Mouse (Mus musculus): ENCODE results near the gene Hesx1. TPM values are rescaled to one million over a fixed set of nuclear protein-coding genes. Genes with fewer than 3 reads are reported as not detected.
A peak's percentile ranks its signal among the peaks of the same experiment; 100 is the strongest.

Gene Hesx1
- polyA plus RNA-seq, 1 experiment from 2014 or later, result 0.25 TPM

DNA sequence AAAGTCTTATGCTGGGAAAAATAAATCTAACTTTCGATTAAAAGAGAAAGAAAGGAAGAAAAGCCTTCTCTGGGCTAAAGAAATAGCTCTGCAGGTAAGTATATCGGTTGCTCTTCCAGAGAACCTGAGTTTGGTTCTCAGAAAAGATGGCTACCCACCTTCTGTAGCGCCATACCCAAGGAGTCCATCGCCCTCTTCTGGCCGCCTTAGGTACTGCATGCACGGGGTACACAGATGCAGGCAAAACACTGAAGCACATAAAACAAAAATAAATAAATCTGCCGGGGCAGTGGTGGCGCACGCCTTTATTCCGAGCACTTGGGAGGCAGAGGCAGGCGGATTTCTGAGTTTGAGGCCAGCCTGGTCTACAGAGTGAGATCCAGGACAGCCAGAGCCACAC is 28.7 kb downstream of the Hesx1 start:
- no peak overlapping the region for H3K27ac ChIP-seq (replicated peaks; ENCODE audit: low read depth, low read length)
- H3K4me2 ChIP-seq (ENCODE audit: low read depth, severe bottlenecking), result no peak overlapping the region
- H3K9ac ChIP-seq (ENCODE audit: low read length), result no peak overlapping the region
- H3K27me3 ChIP-seq (ENCODE audit: control insufficient read depth, insufficient read depth, low read length), result no peaks in the 10 kb centered on the region
- H3K4me1 ChIP-seq (ENCODE audit: control insufficient read depth, insufficient read depth, low read length), result no peaks in the 10 kb centered on the region
- H3K9me3 ChIP-seq (ENCODE audit: control insufficient read depth, low read length), result no peaks in the 10 kb centered on the region
- peak; percentile 83 for DNase-seq (ENCODE audit: low spot score)
- ATAC-seq (ENCODE audit: insufficient number of reproducible peaks, low FRiP score, low TSS enrichment, low read depth), result no peak
- no peak overlapping the region for H3K4me3 ChIP-seq (ENCODE audit: low read depth, low read length)
- H3K36me3 ChIP-seq (ENCODE audit: control insufficient read depth, insufficient read depth, low read length), result no peaks in the 10 kb centered on the region
- 44% methylated on average over 11 of the region's 11 CpGs for WGBS

DNA sequence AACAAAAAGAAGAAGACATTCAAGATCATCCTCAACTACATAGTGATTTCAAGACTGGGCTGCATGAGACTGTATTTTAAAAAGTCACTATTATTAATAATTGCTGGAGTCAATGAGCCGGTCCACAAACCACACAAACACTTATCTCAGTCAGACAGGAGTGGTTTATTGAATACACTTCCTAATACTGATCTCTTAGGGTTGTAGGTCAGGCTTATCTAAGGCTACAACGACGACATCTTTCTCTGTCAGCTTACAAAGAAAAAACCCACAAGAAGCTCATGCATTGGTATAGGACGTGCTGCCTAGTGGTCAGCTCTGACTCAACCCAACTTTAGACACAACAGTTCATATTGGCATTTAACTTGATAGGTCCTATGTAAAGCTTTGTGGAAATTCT is 30.4 kb downstream of the Hesx1 start:
- no peak for DNase-seq (ENCODE audit: low spot score)
- Histone ChIP-seq H3K9ac (ENCODE audit: low read length) (no peak overlapping the region), H3K27ac (replicated peaks; ENCODE audit: low read depth, low read length) (no peak overlapping the region), H3K27me3 (ENCODE audit: control insufficient read depth, insufficient read depth, low read length) (no peaks in the 10 kb centered on the region), H3K4me2 (ENCODE audit: low read depth, severe bottlenecking) (no peak overlapping the region), H3K4me1 (ENCODE audit: control insufficient read depth, insufficient read depth, low read length) (no peaks in the 10 kb centered on the region), H3K9me3 (ENCODE audit: control insufficient read depth, low read length) (no peaks in the 10 kb centered on the region), H3K36me3 (ENCODE audit: control insufficient read depth, insufficient read depth, low read length) (no peaks in the 10 kb centered on the region), H3K4me3 (ENCODE audit: low read depth, low read length) (no peak overlapping the region)
- ATAC-seq (ENCODE audit: insufficient number of reproducible peaks, low FRiP score, low TSS enrichment, low read depth), result no peak
- 85% methylated on average over 4 of the region's 4 CpGs for WGBS

- DNase-seq (ENCODE audit: low spot score) (peak; percentile 76), ATAC-seq (ENCODE audit: insufficient number of reproducible peaks, low FRiP score, low TSS enrichment, low read depth) (no peak)
- H3K27ac ChIP-seq (replicated peaks; ENCODE audit: low read depth, low read length), result no peak overlapping the region
- WGBS, result 4% methylated on average over 15 of the region's 15 CpGs
- no peak overlapping the region for H3K4me3 ChIP-seq (ENCODE audit: low read depth, low read length)
- no peaks in the 10 kb centered on the region for H3K36me3 ChIP-seq (ENCODE audit: control insufficient read depth, insufficient read depth, low read length)
- H3K9me3 ChIP-seq (ENCODE audit: control insufficient read depth, low read length), result no peaks in the 10 kb centered on the region
- H3K4me1 ChIP-seq (ENCODE audit: control insufficient read depth, insufficient read depth, low read length), result peaks cover 5% of the 10 kb centered on the region; the same call in 1 of the 2 replicates
- peak overlapping the region; percentile 22; the same call in 1 of the 2 replicates for H3K9ac ChIP-seq (ENCODE audit: low read length)
- no peaks in the 10 kb centered on the region for H3K27me3 ChIP-seq (ENCODE audit: control insufficient read depth, insufficient read depth, low read length)
- no peak overlapping the region for H3K4me2 ChIP-seq (ENCODE audit: low read depth, severe bottlenecking)
Observed at GRCm38 (mm10) chr14:27029771-27030173, 35.6 kb downstream of the Hesx1 start.

- 18% methylated on average over 4 of the region's 4 CpGs for WGBS
- peak; percentile 95 for DNase-seq (ENCODE audit: low spot score)
- Histone ChIP-seq H3K4me3 (ENCODE audit: low read depth, low read length) (no peak overlapping the region), H3K27me3 (ENCODE audit: control insufficient read depth, insufficient read depth, low read length) (no peaks in the 10 kb centered on the region), H3K27ac (replicated peaks; ENCODE audit: low read depth, low read length) (no peak overlapping the region), H3K4me1 (ENCODE audit: control insufficient read depth, insufficient read depth, low read length) (peaks cover 6% of the 10 kb centered on the region; the same call in 1 of the 2 replicates), H3K9ac (ENCODE audit: low read length) (no peak overlapping the region), H3K4me2 (ENCODE audit: low read depth, severe bottlenecking) (no peak overlapping the region), H3K36me3 (ENCODE audit: control insufficient read depth, insufficient read depth, low read length) (no peaks in the 10 kb centered on the region), H3K9me3 (ENCODE audit: control insufficient read depth, low read length) (no peaks in the 10 kb centered on the region)
- ATAC-seq (ENCODE audit: insufficient number of reproducible peaks, low FRiP score, low TSS enrichment, low read depth), result no peak
Observed at GRCm38 (mm10) chr14:27031142-27031541, 36.9 kb downstream of the Hesx1 start.

DNA sequence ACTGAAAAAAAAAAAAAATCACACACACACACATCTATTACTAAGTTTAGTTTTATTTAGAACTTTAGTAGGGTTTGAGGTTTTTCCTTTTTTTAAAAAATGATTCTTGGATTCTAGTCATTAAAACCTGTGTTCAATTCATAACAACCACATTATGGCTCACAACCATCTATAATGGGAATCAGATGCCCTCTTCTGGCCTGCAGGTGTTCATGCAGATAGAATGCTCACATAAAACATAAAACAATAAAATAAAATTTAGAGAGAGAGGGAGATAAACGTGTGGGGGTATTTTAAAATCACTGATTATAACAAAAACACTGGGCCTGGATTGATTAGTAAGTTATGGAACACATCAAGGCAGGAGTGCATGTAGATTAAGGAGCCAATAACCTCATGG is 43.3 kb downstream of the Hesx1 start:
- Histone ChIP-seq H3K27ac (replicated peaks; ENCODE audit: low read depth, low read length) (no peak overlapping the region), H3K4me3 (ENCODE audit: low read depth, low read length) (no peak overlapping the region), H3K9ac (ENCODE audit: low read length) (no peak overlapping the region), H3K36me3 (ENCODE audit: control insufficient read depth, insufficient read depth, low read length) (no peaks in the 10 kb centered on the region), H3K9me3 (ENCODE audit: control insufficient read depth, low read length) (no peaks in the 10 kb centered on the region), H3K27me3 (ENCODE audit: control insufficient read depth, insufficient read depth, low read length) (no peaks in the 10 kb centered on the region), H3K4me1 (ENCODE audit: control insufficient read depth, insufficient read depth, low read length) (peaks cover 21% of the 10 kb centered on the region), H3K4me2 (ENCODE audit: low read depth, severe bottlenecking) (no peak overlapping the region)
- WGBS, result 35% methylated on average over 1 of the region's 1 CpGs
- DNase-seq (ENCODE audit: low spot score) (no peak), ATAC-seq (ENCODE audit: insufficient number of reproducible peaks, low FRiP score, low TSS enrichment, low read depth) (no peak)

GRCm38 (mm10) chr14:27038783-27039182 is 44.6 kb downstream of the Hesx1 start, which contains the start of gene Il17rd:
Gene Il17rd (plus strand): TSS chr14:27038941.
- Histone ChIP-seq H3K4me3 (ENCODE audit: low read depth, low read length) (peak within 1 kb of the TSS; percentile 96), H3K9ac (ENCODE audit: low read length) (peak within 1 kb of the TSS; percentile 96), H3K27me3 (ENCODE audit: control insufficient read depth, insufficient read depth, low read length) (no peaks in the 10 kb centered on the region), H3K27ac (replicated peaks; ENCODE audit: low read depth, low read length) (peak within 1 kb of the TSS; percentile 93), H3K36me3 (ENCODE audit: control insufficient read depth, insufficient read depth, low read length) (no peaks in the 10 kb centered on the region), H3K4me2 (ENCODE audit: low read depth, severe bottlenecking) (peak within 1 kb of the TSS; percentile 81), H3K4me1 (ENCODE audit: control insufficient read depth, insufficient read depth, low read length) (peaks cover 32% of the 10 kb centered on the region), H3K9me3 (ENCODE audit: control insufficient read depth, low read length) (no peaks in the 10 kb centered on the region)
- ATAC-seq (ENCODE audit: insufficient number of reproducible peaks, low FRiP score, low TSS enrichment, low read depth) (peak; percentile 84), DNase-seq (ENCODE audit: low spot score) (peak; percentile 95)
- WGBS, result 0% methylated on average over 29 of the region's 29 CpGs

GRCm38 (mm10) chr14:27039281-27040248 is 45.3 kb downstream of the Hesx1 start:
- H3K4me1 ChIP-seq (ENCODE audit: control insufficient read depth, insufficient read depth, low read length), result peaks cover 37% of the 10 kb centered on the region

DNA sequence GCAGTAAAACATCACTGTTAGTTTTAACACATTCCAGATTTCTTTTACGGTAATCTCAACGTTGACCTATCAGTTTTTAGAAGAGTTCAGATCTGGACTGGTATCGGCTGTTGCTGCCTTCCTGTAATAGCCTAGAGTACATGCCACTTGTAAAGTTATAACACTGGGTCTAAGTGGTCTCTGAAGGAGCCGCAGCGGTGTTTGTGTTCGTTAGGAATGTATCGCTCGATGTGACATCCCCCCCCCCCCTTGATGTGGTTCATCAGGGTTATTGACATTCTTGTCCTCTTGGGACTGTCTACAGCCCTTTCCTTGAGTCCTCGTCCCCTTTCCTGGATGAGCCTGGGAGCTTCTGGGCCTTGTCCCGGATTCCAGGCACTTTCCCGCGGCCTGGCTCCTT is 46.2 kb downstream of the Hesx1 start:
- peak overlapping the region; percentile 96 for H3K9ac ChIP-seq (ENCODE audit: low read length)

More at GRCm38 (mm10) chr14:27039281-27040248, 45.3 kb downstream of the Hesx1 start:
- under 1% methylated on average over 46 of the region's 59 CpGs for WGBS
- DNase-seq (ENCODE audit: low spot score) (peak; percentile 82), ATAC-seq (ENCODE audit: insufficient number of reproducible peaks, low FRiP score, low TSS enrichment, low read depth) (peak; percentile 42; the same call in 1 of the 2 replicates)
- Histone ChIP-seq H3K27me3 (ENCODE audit: control insufficient read depth, insufficient read depth, low read length) (no peaks in the 10 kb centered on the region), H3K9ac (ENCODE audit: low read length) (peak overlapping the region; percentile 96), H3K27ac (replicated peaks; ENCODE audit: low read depth, low read length) (peak overlapping the region; percentile 93), H3K4me2 (ENCODE audit: low read depth, severe bottlenecking) (peak overlapping the region; percentile 81), H3K9me3 (ENCODE audit: control insufficient read depth, low read length) (no peaks in the 10 kb centered on the region), H3K36me3 (ENCODE audit: control insufficient read depth, insufficient read depth, low read length) (no peaks in the 10 kb centered on the region), H3K4me3 (ENCODE audit: low read depth, low read length) (peak overlapping the region; percentile 96)

More for the DNA sequence above, 46.2 kb downstream of the Hesx1 start:
- H3K4me2 ChIP-seq (ENCODE audit: low read depth, severe bottlenecking), result peak overlapping the region; percentile 81
- H3K4me3 ChIP-seq (ENCODE audit: low read depth, low read length), result peak overlapping the region; percentile 96
- no peaks in the 10 kb centered on the region for H3K9me3 ChIP-seq (ENCODE audit: control insufficient read depth, low read length)
- H3K27ac ChIP-seq (replicated peaks; ENCODE audit: low read depth, low read length), result no peak overlapping the region; the same call in 1 of the 2 replicates
- peaks cover 43% of the 10 kb centered on the region for H3K4me1 ChIP-seq (ENCODE audit: control insufficient read depth, insufficient read depth, low read length)
- ATAC-seq (ENCODE audit: insufficient number of reproducible peaks, low FRiP score, low TSS enrichment, low read depth) (no peak), DNase-seq (ENCODE audit: low spot score) (no peak)
- no peaks in the 10 kb centered on the region for H3K36me3 ChIP-seq (ENCODE audit: control insufficient read depth, insufficient read depth, low read length)
- H3K27me3 ChIP-seq (ENCODE audit: control insufficient read depth, insufficient read depth, low read length), result no peaks in the 10 kb centered on the region
- 4% methylated on average over 12 of the region's 12 CpGs for WGBS

All from limb, embryonic 11.5 days (tissue).